Mouse (Mus musculus) kidney, adult 2 months (tissue): ENCODE measurements around the gene Fcgr3. TPM values are rescaled to one million over a fixed set of nuclear protein-coding genes. Genes with fewer than 3 reads are reported as not detected.

Experiments
- DNase-seq: peaks from one replicate; pipeline ENCODE4 v3.0.0; 2021
- H3K27ac ChIP-seq: fragments of 200-500 bp; 2 replicates; pipeline ENCODE4 v1.5.1; 2012; ENCODE audit warnings: low read depth, low read length, control low read depth, inconsistent platforms; ENCODE audit not compliant: insufficient read depth
- H3K27me3 ChIP-seq: fragments of 200-500 bp; replicated peaks from 2 replicates; pipeline ENCODE4 v1.6.1; 2012; ENCODE audit warnings: mild to moderate bottlenecking, moderate library complexity, low read length, inconsistent platforms; ENCODE audit not compliant: control insufficient read depth, insufficient read depth
- H3K36me3 ChIP-seq: fragments of 200-500 bp; 2 replicates; pipeline ENCODE4 v1.6.1; 2012; ENCODE audit warnings: mild to moderate bottlenecking, moderate library complexity, low read length, inconsistent platforms; ENCODE audit not compliant: control insufficient read depth, insufficient read depth
- H3K4me1 ChIP-seq: fragments of 200-500 bp; 2 replicates; pipeline ENCODE4 v1.6.1; 2011; ENCODE audit warnings: low read length; ENCODE audit not compliant: control insufficient read depth, insufficient read depth
- H3K4me3 ChIP-seq: fragments of 200-500 bp; 2 replicates; pipeline ENCODE4 v1.5.1; 2011; ENCODE audit warnings: mild to moderate bottlenecking, low read depth, low read length, control low read depth; ENCODE audit not compliant: insufficient read depth
- CTCF ChIP-seq: fragments of 200-500 bp; conservative IDR thresholded peaks from 2 replicates; pipeline ENCODE4 v1.5.1; 2011; ENCODE audit warnings: low read depth, mild to moderate bottlenecking, control low read depth, low read length, moderate library complexity, mixed read lengths; ENCODE audit not compliant: insufficient read depth, insufficient read length
- POLR2A ChIP-seq: fragments of 200-500 bp; IDR thresholded peaks from one replicate; pipeline ENCODE4 v1.6.1; 2011; ENCODE audit warnings: low read depth, low read length, control low read depth
- WGBS: fragments of 180-500 bp; shearing (Covaris S2); methylation state at CpG from one replicate; pipeline ENCODE4 v1.1.7; 2018; 5-methylcytosine and 5-hydroxymethylcytosine counted together
- polyA plus RNA-seq: library from polyadenylated mRNA; depleted of rRNA; stranded (reverse); fragments of >200 nt; gene quantifications from 2 replicates; pipeline ENCODE4 v1.2.3, GENCODE M21; 2012

Fcgr3 gene
- polyA plus RNA-seq, 1 experiment, result 6.4 TPM

- DNase-seq, result no peak
- TF ChIP-seq CTCF (no peak), POLR2A (no peak)
- no peak within 1 kb of the TSS for H3K27ac ChIP-seq
Observed at GRCm38 (mm10) chr1:171018737-171019136, 46.0 kb downstream of the Fcgr3 start, which contains the start of gene Fcgr4. Gene Fcgr4, plus strand, starts transcription at chr1:171018920.

GRCm38 (mm10) chr1:171017468-171018158, 47.1 kb downstream of the Fcgr3 start:
- DNase-seq, result no peak
- Histone ChIP-seq H3K4me1 (no peaks in the 10 kb centered on the region), H3K27me3 (no peaks in the 10 kb centered on the region), H3K27ac (no peak overlapping the region), H3K36me3 (no peaks in the 10 kb centered on the region), H3K4me3 (no peak overlapping the region)
- 50% methylated on average over 6 of the region's 6 CpGs for WGBS
- TF ChIP-seq CTCF, result no peak

More at GRCm38 (mm10) chr1:171018737-171019136, 46.0 kb downstream of the Fcgr3 start, which contains the start of gene Fcgr4:
- no peaks in the 10 kb centered on the region for H3K27me3 ChIP-seq
- no peaks in the 10 kb centered on the region for H3K36me3 ChIP-seq
- 85% methylated on average over 2 of the region's 2 CpGs for WGBS
- no peak within 1 kb of the TSS for H3K4me3 ChIP-seq
- H3K4me1 ChIP-seq, result no peaks in the 10 kb centered on the region

- H3K4me3 ChIP-seq, result no peak overlapping the region
- no peak for DNase-seq
- no peaks in the 10 kb centered on the region for H3K4me1 ChIP-seq
- no peak overlapping the region for H3K27ac ChIP-seq
- WGBS, result 84% methylated on average over 6 of the region's 6 CpGs
- no peaks in the 10 kb centered on the region for H3K36me3 ChIP-seq
- TF ChIP-seq CTCF, result no peak
- no peak for TF ChIP-seq POLR2A
- no peaks in the 10 kb centered on the region for H3K27me3 ChIP-seq
Observed at GRCm38 (mm10) chr1:171016676-171017356, 47.9 kb downstream of the Fcgr3 start.

- no peaks in the 10 kb centered on the region for H3K27me3 ChIP-seq
- no peaks in the 10 kb centered on the region for H3K4me1 ChIP-seq
- no peak for DNase-seq
- WGBS, result 71% methylated on average over 4 of the region's 4 CpGs
- no peaks in the 10 kb centered on the region for H3K36me3 ChIP-seq
- H3K4me3 ChIP-seq, result no peak overlapping the region
- no peak for TF ChIP-seq POLR2A
- no peak overlapping the region for H3K27ac ChIP-seq
Observed at GRCm38 (mm10) chr1:171011733-171012132, 53.0 kb downstream of the Fcgr3 start.

GRCm38 (mm10) chr1:171006905-171007304, 57.8 kb downstream of the Fcgr3 start:
- H3K27ac ChIP-seq, result no peak overlapping the region
- no peaks in the 10 kb centered on the region for H3K36me3 ChIP-seq
- TF ChIP-seq POLR2A, result no peak
- 0 out of 2 replicates have a peak, but pooled peaks have one; percentile 22 for TF ChIP-seq CTCF
- 95% methylated on average over 2 of the region's 2 CpGs for WGBS
- no peaks in the 10 kb centered on the region for H3K27me3 ChIP-seq
- no peaks in the 10 kb centered on the region for H3K4me1 ChIP-seq
- no peak overlapping the region for H3K4me3 ChIP-seq
- DNase-seq, result no peak

GRCm38 (mm10) chr1:171006335-171006734, 58.4 kb downstream of the Fcgr3 start:
- TF ChIP-seq CTCF (no peak), POLR2A (no peak)
- Histone ChIP-seq H3K4me3 (no peak overlapping the region), H3K36me3 (no peaks in the 10 kb centered on the region), H3K27ac (no peak overlapping the region), H3K27me3 (no peaks in the 10 kb centered on the region), H3K4me1 (no peaks in the 10 kb centered on the region)
- 77% methylated on average over 4 of the region's 4 CpGs for WGBS
- DNase-seq, result no peak

GRCm38 (mm10) chr1:171005586-171005985, 59.1 kb downstream of the Fcgr3 start:
- Histone ChIP-seq H3K4me1 (no peaks in the 10 kb centered on the region), H3K27ac (no peak overlapping the region), H3K4me3 (no peak overlapping the region), H3K36me3 (no peaks in the 10 kb centered on the region), H3K27me3 (no peaks in the 10 kb centered on the region)
- TF ChIP-seq POLR2A, result no peak
- TF ChIP-seq CTCF, result no peak
- DNase-seq, result no peak
